Mouse (Mus musculus) heart, embryonic 14.5 days (tissue): Measurements from ENCODE around the gene Prim1. TPM values are rescaled to one million over a fixed set of nuclear protein-coding genes. Genes with fewer than 3 reads are reported as not detected.

Experiments
- polyA plus RNA-seq: library from polyadenylated mRNA; unstranded; fragments of >200 nt; fragmentation: Nextera tagmentation; extraction: Ambion mirVana; gene quantifications from 2 replicates; pipeline ENCODE4 v1.2.1, GENCODE M21; 2014

Prim1 gene
- polyA plus RNA-seq, 1 experiment from 2014 or later = 44.8 TPM

Other genes with a start within 250 kb of the Prim1 start
- 0.09 and 0.14 TPM in 2 replicates for gene Rdh9, start 238.8 kb upstream of the Prim1 start, polyA plus RNA-seq
- gene Rdh16, start 214.0 kb upstream of the Prim1 start, polyA plus RNA-seq = not detected in 2 replicates
- not detected in 2 replicates for gene Rdh19, start 165.2 kb upstream of the Prim1 start, polyA plus RNA-seq
- gene Rdh16f2, start 148.7 kb upstream of the Prim1 start, polyA plus RNA-seq = not detected in 2 replicates
- gene Rdh7, start 126.4 kb upstream of the Prim1 start, polyA plus RNA-seq = not detected in 2 replicates
- gene Sdr9c7, start 116.7 kb upstream of the Prim1 start, polyA plus RNA-seq = not detected in 2 replicates
- gene Hsd17b6, start 7.6 kb upstream of the Prim1 start, polyA plus RNA-seq = not detected in 2 replicates
- 540 and 614 TPM in 2 replicates for gene Naca, start 20.4 kb downstream of the Prim1 start, polyA plus RNA-seq
- 280 and 290 TPM in 2 replicates for gene Ptges3, start 43.8 kb downstream of the Prim1 start, polyA plus RNA-seq
- gene Atp5b, start 68.1 kb downstream of the Prim1 start, polyA plus RNA-seq = 6,412 and 6,474 TPM in 2 replicates
- gene Baz2a, start 76.4 kb downstream of the Prim1 start, polyA plus RNA-seq = 13.3 and 17.2 TPM in 2 replicates
- 32.3 and 32.6 TPM in 2 replicates for gene Rbms2, start 165.1 kb downstream of the Prim1 start, polyA plus RNA-seq
- gene Gls2, start 179.3 kb downstream of the Prim1 start, polyA plus RNA-seq = 0.54 and 1.1 TPM in 2 replicates
- 44.2 and 47.6 TPM in 2 replicates for gene Spryd4, start 196.6 kb downstream of the Prim1 start, polyA plus RNA-seq
- not detected in 2 replicates for gene Mip, start 210.7 kb downstream of the Prim1 start, polyA plus RNA-seq
- 23.6 and 25.2 TPM in 2 replicates for gene Timeless, start 216.9 kb downstream of the Prim1 start, polyA plus RNA-seq
- gene Apon, start 238.9 kb downstream of the Prim1 start, polyA plus RNA-seq = 0.15 TPM in 1 of 2 replicates, not detected in the other